Mouse (Mus musculus): ENCODE results near the gene Tuba1c.
"Not testable (repeated sequence)": the region's sequence is repeated elsewhere in the genome, so short reads cannot be mapped to it uniquely, and the experiment has no call there.

Gene Tuba1c

GRCm38 (mm10) chr15:99055040-99055439 lies 25.3 kb downstream of the Tuba1c start, which contains the start of gene Prph:
Gene Prph (plus strand): TSS chr15:99055174.
- in situ Hi-C loops (cut with MboI, MseI) = loop anchor here (5.0 kb wide), 1 partner anchor 47 kb away; no protein-coding TSS in a partner anchor

- in situ Hi-C loops (cut with MboI, MseI) = loop anchor here (5.0 kb wide), 1 partner anchor 47 kb away; no protein-coding TSS in a partner anchor
Measured at GRCm38 (mm10) chr15:99055511-99055961, 25.8 kb downstream of the Tuba1c start.

GRCm38 (mm10) chr15:99056332-99056731 lies 26.6 kb downstream of the Tuba1c start:
- in situ Hi-C loops (cut with MboI, MseI) = loop anchor here (5.0 kb wide), 1 partner anchor 46 kb away; no protein-coding TSS in a partner anchor

- in situ Hi-C loops (cut with MboI, MseI) = no loop called here
Measured at GRCm38 (mm10) chr15:99065557-99066165, 36.0 kb downstream of the Tuba1c start.

GRCm38 (mm10) chr15:99071988-99072387 lies 42.3 kb downstream of the Tuba1c start:
- in situ Hi-C loops (cut with MboI, MseI) = no loop called here

- in situ Hi-C loops (cut with MboI, MseI) = no loop called here
Measured at GRCm38 (mm10) chr15:99074019-99074599, 44.4 kb downstream of the Tuba1c start, which contains the start of gene Troap. Gene Troap (plus strand): TSS chr15:99074575.

- in situ Hi-C loops (cut with MboI, MseI) = no loop called here
Measured at GRCm38 (mm10) chr15:99074600-99075333, 45.1 kb downstream of the Tuba1c start.

GRCm38 (mm10) chr15:99076011-99076410 lies 46.3 kb downstream of the Tuba1c start:
- in situ Hi-C loops (cut with MboI, MseI) = not testable (repeated sequence)

- in situ Hi-C loops (cut with MboI, MseI) = no loop called here
Measured at GRCm38 (mm10) chr15:99078181-99078910, 48.7 kb downstream of the Tuba1c start.

- in situ Hi-C loops (cut with MboI, MseI) = no loop called here
Measured at GRCm38 (mm10) chr15:99079804-99080203, 50.1 kb downstream of the Tuba1c start.

- in situ Hi-C loops (cut with MboI, MseI) = no loop called here
Measured at GRCm38 (mm10) chr15:99082322-99082721, 52.6 kb downstream of the Tuba1c start.

GRCm38 (mm10) chr15:99082840-99083239 lies 53.1 kb downstream of the Tuba1c start:
- in situ Hi-C loops (cut with MboI, MseI) = no loop called here

GRCm38 (mm10) chr15:99083258-99083657 lies 53.6 kb downstream of the Tuba1c start:
- in situ Hi-C loops (cut with MboI, MseI) = no loop called here

GRCm38 (mm10) chr15:99083867-99084557 lies 54.3 kb downstream of the Tuba1c start:
- in situ Hi-C loops (cut with MboI, MseI) = no loop called here

- in situ Hi-C loops (cut with MboI, MseI) = no loop called here
Measured at GRCm38 (mm10) chr15:99084618-99085017, 54.9 kb downstream of the Tuba1c start.

GRCm38 (mm10) chr15:99085997-99086396 lies 56.3 kb downstream of the Tuba1c start:
- in situ Hi-C loops (cut with MboI, MseI) = no loop called here

GRCm38 (mm10) chr15:99087253-99088075 lies 57.8 kb downstream of the Tuba1c start, which contains the start of gene C1ql4:
Gene C1ql4 (minus strand): TSS chr15:99087817.
- in situ Hi-C loops (cut with MboI, MseI) = no loop called here
